Mouse (Mus musculus) lung, adult 2 months (tissue): Measurements from ENCODE around the gene Gm49342. TPM values are rescaled to one million over a fixed set of nuclear protein-coding genes. Genes with fewer than 3 reads are reported as not detected.
A peak's percentile ranks its signal among the peaks of the same experiment; 100 is the strongest.
"Not testable (repeated sequence)": the region's sequence is repeated elsewhere in the genome, so short reads cannot be mapped to it uniquely, and the experiment has no call there.

Source experiments
- DNase-seq: peaks from one replicate; pipeline ENCODE4 v3.0.0; 2022
- H3K4me1 ChIP-seq: fragments of 200-500 bp; 2 replicates; pipeline ENCODE4 v1.6.1; 2011; ENCODE audit warnings: low read length; ENCODE audit not compliant: control insufficient read depth, insufficient read depth
- H3K4me3 ChIP-seq: fragments of 200-500 bp; replicated peaks from 2 replicates; pipeline ENCODE3; 2011; ENCODE audit warnings: low read depth, mild to moderate bottlenecking, control low read depth, low read length; ENCODE audit errors: extremely low read depth
- CTCF ChIP-seq: fragments of 200-500 bp; IDR thresholded peaks from 2 replicates; pipeline ENCODE4 v1.5.1; 2011; ENCODE audit warnings: mild to moderate bottlenecking, low read length, control low read depth; ENCODE audit not compliant: insufficient read depth
- POLR2A ChIP-seq: fragments of 200-500 bp; IDR thresholded peaks from 2 replicates; pipeline ENCODE4 v1.6.1; 2011; ENCODE audit warnings: low read depth, mild to moderate bottlenecking, control low read depth, low read length, borderline replicate concordance; ENCODE audit errors: extremely low read depth
- WGBS: fragments of 180-500 bp; shearing (Covaris S2); methylation state at CpG from one replicate; pipeline ENCODE4 v1.1.7; 2018; 5-methylcytosine and 5-hydroxymethylcytosine counted together
- polyA plus RNA-seq: library from polyadenylated mRNA; depleted of rRNA; stranded (reverse); fragments of >200 nt; gene quantifications from 2 replicates; pipeline ENCODE4 v1.2.3, GENCODE M21; 2012; rRNA removed

Gm49342 gene
- 20.3 and 46.2 TPM in 2 replicates for polyA plus RNA-seq

- DNase-seq = peak; percentile 98
- no peak for TF ChIP-seq CTCF
- peak; percentile 99 for TF ChIP-seq POLR2A
- WGBS = 4% methylated on average over 31 of the region's 31 CpGs
Observed at GRCm38 (mm10) chr14:50943932-50944667, at the start of gene Gm49342. Gene Gm49342, plus strand, starts transcription at chr14:50944517.

GRCm38 (mm10) chr14:50895407-50895806 is 48.9 kb upstream of the Gm49342 start:
- Histone ChIP-seq H3K4me1 (peaks cover 7% of the 10 kb centered on the region; the same call in 1 of the 2 replicates), H3K4me3 (no peak overlapping the region)
- no peak for DNase-seq
- TF ChIP-seq POLR2A = no peak
- no peak for TF ChIP-seq CTCF

More at GRCm38 (mm10) chr14:50943932-50944667, at the start of gene Gm49342:
- Histone ChIP-seq H3K4me3 (peak within 1 kb of the TSS; percentile 68), H3K4me1 (peaks cover 5% of the 10 kb centered on the region)

- TF ChIP-seq POLR2A (no peak), CTCF (no peak)
- peak; percentile 48 for DNase-seq
- 18% methylated on average over 19 of the region's 19 CpGs for WGBS
- Histone ChIP-seq H3K4me3 (peak overlapping the region; percentile 53), H3K4me1 (peaks cover 7% of the 10 kb centered on the region; the same call in 1 of the 2 replicates)
Observed at GRCm38 (mm10) chr14:50895985-50896746, 48.2 kb upstream of the Gm49342 start.

GRCm38 (mm10) chr14:50896747-50897373 is 47.5 kb upstream of the Gm49342 start:
- H3K4me3 ChIP-seq = peak overlapping the region; percentile 53
- peaks cover 7% of the 10 kb centered on the region; the same call in 1 of the 2 replicates for H3K4me1 ChIP-seq
- TF ChIP-seq CTCF (no peak), POLR2A (no peak)
- WGBS = 31% methylated on average over 23 of the region's 23 CpGs
- peak; percentile 15 for DNase-seq

- 52% methylated on average over 7 of the region's 7 CpGs for WGBS
- TF ChIP-seq POLR2A (no peak), CTCF (no peak)
- H3K4me1 ChIP-seq = peaks cover 7% of the 10 kb centered on the region; the same call in 1 of the 2 replicates
- DNase-seq = peak; percentile 12
- peak within 1 kb of the TSS; percentile 53 for H3K4me3 ChIP-seq
Observed at GRCm38 (mm10) chr14:50897374-50897765, 46.9 kb upstream of the Gm49342 start, which contains the start of gene Klhl33. Gene Klhl33, minus strand, starts transcription at chr14:50897507.

GRCm38 (mm10) chr14:50897992-50898391 is 46.3 kb upstream of the Gm49342 start:
- DNase-seq, H3K4me3 ChIP-seq, H3K4me1 ChIP-seq: not testable (repeated sequence)
- 88% methylated on average over 2 of the region's 2 CpGs for WGBS

GRCm38 (mm10) chr14:50903973-50904827 is 40.1 kb upstream of the Gm49342 start:
- DNase-seq = no peak
- TF ChIP-seq POLR2A (peak; percentile 46; the same call in 1 of the 2 replicates), CTCF (peak; percentile 61)
- Histone ChIP-seq H3K4me1 (peaks cover 5% of the 10 kb centered on the region), H3K4me3 (peak overlapping the region; percentile 56)
- 13% methylated on average over 26 of the region's 26 CpGs for WGBS

- TF ChIP-seq CTCF (no peak), POLR2A (no peak)
- no peak overlapping the region for H3K4me3 ChIP-seq
- WGBS = 91% methylated on average over 4 of the region's 4 CpGs
- peaks cover 5% of the 10 kb centered on the region for H3K4me1 ChIP-seq
- DNase-seq = no peak
Observed at GRCm38 (mm10) chr14:50904828-50905129, 39.5 kb upstream of the Gm49342 start.

- H3K4me3 ChIP-seq, DNase-seq, H3K4me1 ChIP-seq: not testable (repeated sequence)
Observed at GRCm38 (mm10) chr14:50905327-50905726, 39.0 kb upstream of the Gm49342 start.

GRCm38 (mm10) chr14:50908126-50908525 is 36.2 kb upstream of the Gm49342 start:
- no peak for TF ChIP-seq CTCF
- no peak for TF ChIP-seq POLR2A
- WGBS = 38% methylated on average over 4 of the region's 4 CpGs
- H3K4me3 ChIP-seq = no peak overlapping the region
- no peak for DNase-seq
- H3K4me1 ChIP-seq = peaks cover 5% of the 10 kb centered on the region
